Mouse (Mus musculus): ENCODE measurements around the gene Thrsp.

GRCm38 (mm10) chr7:97411575-97411974 is 6.0 kb downstream of the Thrsp start:
- no peak for TF ChIP-seq CHD2 (IDR thresholded peaks at IDR 0.05; ENCODE audit: low read depth, low read length)
- no peak for TF ChIP-seq ZC3H11A (IDR thresholded peaks at IDR 0.05; ENCODE audit: borderline replicate concordance, low read depth, low read length)
